Mouse (Mus musculus) cerebellum, adult (tissue): ENCODE measurements at regions not wholly inside any gene's neighbourhood (a gene's known extent, or its start where the extent isn't known, plus 50 kb on each side); places are given as distances from the start of the nearest gene placed in this dataset.

Experiments
- ATAC-seq: cut with Nextera tagmentation; 2 replicates; pipeline ENCODE4 v1.9.2; 2017; ENCODE audit warnings: mild to moderate bottlenecking, moderate library complexity, mixed read lengths; ENCODE audit not compliant: insufficient number of reproducible peaks, low FRiP score, low TSS enrichment

- no peak for ATAC-seq
Observed at GRCm38 (mm10) chr10:24357636-24358035, 134.3 kb downstream of the Moxd1 start.

- ATAC-seq, result no peak
Observed at GRCm38 (mm10) chr10:24361424-24361823, 138.1 kb downstream of the Moxd1 start.

- ATAC-seq, result no peak
Observed at GRCm38 (mm10) chr10:24365369-24365768, 142.1 kb downstream of the Moxd1 start.

- no peak for ATAC-seq
Observed at GRCm38 (mm10) chr10:24367010-24367409, 143.7 kb downstream of the Moxd1 start.

- ATAC-seq, result no peak
Observed at GRCm38 (mm10) chr10:24373957-24374356, 150.6 kb downstream of the Moxd1 start.

- ATAC-seq, result no peak
Observed at GRCm38 (mm10) chr10:24379291-24379690, 156.0 kb downstream of the Moxd1 start.

- no peak for ATAC-seq
Observed at GRCm38 (mm10) chr10:24380478-24381273, 157.4 kb downstream of the Moxd1 start.

GRCm38 (mm10) chr10:24381917-24382316, 158.6 kb downstream of the Moxd1 start:
- no peak for ATAC-seq

GRCm38 (mm10) chr10:24384061-24384460, 160.7 kb downstream of the Moxd1 start:
- no peak for ATAC-seq

GRCm38 (mm10) chr10:24388229-24388628, 164.9 kb downstream of the Moxd1 start:
- ATAC-seq, result no peak

- ATAC-seq, result no peak
Observed at GRCm38 (mm10) chr10:24391039-24391438, 167.7 kb downstream of the Moxd1 start.

GRCm38 (mm10) chr10:24392066-24392465, 168.7 kb downstream of the Moxd1 start:
- no peak for ATAC-seq

- no peak for ATAC-seq
Observed at GRCm38 (mm10) chr10:24395999-24396784, 172.9 kb downstream of the Moxd1 start.

- ATAC-seq, result no peak
Observed at GRCm38 (mm10) chr10:24397125-24397524, 173.8 kb downstream of the Moxd1 start.

GRCm38 (mm10) chr10:24404851-24405250, 181.5 kb downstream of the Moxd1 start:
- no peak for ATAC-seq

GRCm38 (mm10) chr10:24406953-24407352, 183.6 kb downstream of the Moxd1 start:
- ATAC-seq, result no peak

GRCm38 (mm10) chr10:24407411-24408227, 184.3 kb downstream of the Moxd1 start:
- ATAC-seq, result no peak

- no peak for ATAC-seq
Observed at GRCm38 (mm10) chr10:24409976-24410375, 185.3 kb upstream of the Ccn2 start.

- no peak for ATAC-seq
Observed at GRCm38 (mm10) chr10:24410885-24411284, 184.4 kb upstream of the Ccn2 start.

- no peak for ATAC-seq
Observed at GRCm38 (mm10) chr10:24422498-24423160, 172.6 kb upstream of the Ccn2 start.
